Mouse (Mus musculus) frontal cortex, adult (tissue): ENCODE measurements around the gene Tmem51.
A peak's percentile ranks its signal among the peaks of the same experiment; 100 is the strongest.
"Not testable (repeated sequence)": the region's sequence is repeated elsewhere in the genome, so short reads cannot be mapped to it uniquely, and the experiment has no call there.

ENCODE experiments used
- ATAC-seq: cut with Nextera tagmentation; 2 replicates; pipeline ENCODE4 v1.9.2; 2017; ENCODE audit warnings: mild to moderate bottlenecking, moderate library complexity, mixed read lengths; ENCODE audit not compliant: low TSS enrichment

Tmem51 gene

DNA sequence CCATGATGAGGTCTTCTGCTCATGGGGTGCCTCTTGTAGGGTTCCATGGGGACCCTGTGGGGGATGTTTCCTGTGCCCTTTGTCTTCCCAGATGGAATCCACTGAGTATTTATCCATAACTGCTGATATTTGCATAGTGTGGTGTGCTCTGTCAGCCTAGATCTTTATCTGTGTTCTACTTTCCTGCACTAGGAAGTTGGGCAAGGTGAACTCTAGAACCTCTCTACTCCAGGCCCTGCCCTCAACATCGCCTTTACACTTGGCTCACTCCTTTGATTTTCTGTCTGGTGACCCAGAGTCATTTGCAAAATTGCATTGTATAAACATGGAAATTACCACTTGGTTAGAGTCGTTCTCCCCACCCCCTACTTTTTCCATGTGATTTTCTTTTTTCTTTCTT is 59.6 kb downstream of the Tmem51 start:
- no peak for ATAC-seq

DNA sequence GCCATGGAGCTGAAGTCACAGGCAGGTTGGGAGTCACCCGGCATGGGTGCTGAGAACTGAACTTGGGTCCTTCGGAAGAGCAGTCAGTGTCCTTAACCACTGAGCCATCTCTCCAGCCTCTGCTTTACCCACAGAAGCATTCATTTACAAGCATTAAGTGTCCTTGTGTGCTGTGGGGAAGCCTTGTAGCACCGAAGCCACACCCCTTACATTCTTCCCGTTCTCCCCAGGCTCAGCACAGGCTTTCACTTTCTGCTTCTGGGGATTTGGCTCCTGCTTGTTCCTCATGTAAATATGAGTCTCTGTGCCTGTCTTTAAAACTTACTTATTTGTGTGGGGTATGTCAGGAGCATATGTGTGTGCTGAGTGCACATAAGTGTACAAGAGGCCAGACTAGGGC is 60.9 kb downstream of the Tmem51 start:
- ATAC-seq, result no peak

DNA sequence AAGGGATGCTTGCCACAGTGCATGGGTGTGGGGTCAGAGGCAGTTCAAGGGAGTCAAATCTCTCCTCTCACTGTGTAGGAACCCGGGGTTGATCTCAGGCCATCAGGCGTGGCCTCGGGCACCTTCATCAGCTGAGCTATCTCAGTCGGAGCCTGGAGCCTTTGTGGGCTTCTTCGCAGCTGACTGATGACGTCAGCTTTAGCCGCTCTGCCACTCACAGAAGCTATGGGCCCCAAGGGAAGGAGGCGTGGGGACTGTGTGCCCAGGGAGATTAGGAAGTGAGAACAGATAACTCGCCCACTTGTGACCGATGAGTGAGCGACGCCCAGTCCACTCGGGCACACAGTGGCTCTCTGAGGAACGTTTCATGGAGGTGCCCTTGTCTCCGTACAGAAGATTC is 66.4 kb downstream of the Tmem51 start:
- ATAC-seq, result no peak

DNA sequence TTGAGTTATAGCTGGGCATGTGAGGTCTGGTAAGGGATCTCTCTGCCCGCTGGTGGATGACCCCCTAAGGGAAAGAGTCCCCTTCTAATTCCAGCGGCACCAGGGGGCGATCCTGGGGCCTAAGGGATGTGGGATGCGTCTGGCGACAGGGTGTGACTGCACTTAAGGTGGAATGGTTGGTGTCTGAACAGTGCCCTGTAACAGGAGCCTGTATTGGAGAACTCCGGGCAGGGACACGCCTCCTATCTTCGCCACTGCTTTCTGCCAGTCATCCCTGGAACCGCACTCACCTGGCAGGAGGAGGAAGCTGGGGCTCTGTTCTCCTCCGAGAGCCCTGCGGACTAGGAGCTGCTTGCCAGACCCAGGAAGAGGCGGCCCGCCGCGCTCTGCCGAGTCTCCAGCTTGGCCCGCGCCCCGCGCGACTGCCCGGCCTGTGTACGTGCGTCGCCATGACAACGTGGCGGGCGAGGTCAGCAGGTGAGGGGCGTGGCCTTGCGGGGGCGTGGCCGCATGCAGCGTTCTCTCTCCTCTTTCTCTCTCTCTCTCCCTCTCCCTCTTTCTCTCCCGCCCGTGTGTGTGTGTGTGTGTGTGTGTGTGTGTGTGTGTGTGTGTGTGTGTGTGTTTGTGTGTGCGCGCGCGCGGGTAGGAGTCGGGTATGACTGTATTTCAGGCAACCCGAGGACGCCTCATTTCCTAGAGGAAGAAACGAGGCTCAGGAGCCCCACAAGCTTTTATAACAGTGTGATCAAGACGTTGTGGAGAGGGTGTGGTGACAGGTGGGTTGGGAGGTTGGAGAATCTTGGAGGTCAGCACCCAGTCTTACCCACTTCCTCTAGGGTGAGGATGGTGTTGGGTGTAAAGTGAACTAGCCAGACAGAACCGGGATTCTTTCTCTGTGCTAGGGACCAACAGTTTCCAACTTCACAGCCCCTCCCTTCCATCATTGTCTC is 69.2 kb downstream of the Tmem51 start, which contains the start of gene Fhad1:
TSS of gene Fhad1 (minus strand) at position 424 of the 950 bp plus-strand sequence.
- peak; percentile 50; the same call in 1 of the 2 replicates for ATAC-seq

DNA sequence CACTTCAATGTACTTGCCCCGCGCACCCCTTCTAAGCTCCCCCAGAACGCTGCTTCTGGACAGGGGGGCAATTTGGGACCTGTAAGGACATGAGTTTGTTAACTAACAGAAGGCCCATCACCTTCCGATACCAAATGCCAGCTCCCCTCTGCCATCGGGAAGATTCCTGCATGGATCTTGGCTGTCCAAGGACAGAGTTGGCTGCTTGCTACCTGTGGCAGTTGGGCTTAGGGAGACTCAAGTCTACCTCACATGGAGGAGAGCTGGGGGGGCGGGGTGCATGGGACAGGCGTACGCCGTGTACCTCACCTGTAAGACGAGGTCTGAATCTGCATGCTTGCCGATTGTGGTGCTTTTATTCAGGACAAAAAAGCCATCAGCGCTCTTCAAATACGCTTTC is 72.9 kb downstream of the Tmem51 start:
- no peak for ATAC-seq

DNA sequence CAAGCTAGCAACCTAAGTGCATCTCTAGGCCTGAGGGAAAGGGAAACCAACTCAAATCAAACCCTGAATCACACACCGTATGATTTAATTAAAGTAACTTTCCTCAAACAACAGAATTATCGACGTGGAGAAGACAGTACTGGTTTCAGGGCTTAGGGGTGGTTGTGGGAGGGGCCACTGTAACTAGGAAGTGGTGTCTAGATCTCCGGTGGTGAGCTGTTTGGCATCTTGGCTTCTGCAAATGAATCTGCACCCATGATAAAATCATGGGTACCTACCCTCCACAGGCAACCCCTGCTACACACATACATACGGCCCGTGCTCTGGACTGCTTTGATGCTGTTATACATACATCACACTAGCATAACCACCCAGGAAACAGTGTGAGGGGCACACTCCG is 73.7 kb downstream of the Tmem51 start:
- ATAC-seq, result no peak

DNA sequence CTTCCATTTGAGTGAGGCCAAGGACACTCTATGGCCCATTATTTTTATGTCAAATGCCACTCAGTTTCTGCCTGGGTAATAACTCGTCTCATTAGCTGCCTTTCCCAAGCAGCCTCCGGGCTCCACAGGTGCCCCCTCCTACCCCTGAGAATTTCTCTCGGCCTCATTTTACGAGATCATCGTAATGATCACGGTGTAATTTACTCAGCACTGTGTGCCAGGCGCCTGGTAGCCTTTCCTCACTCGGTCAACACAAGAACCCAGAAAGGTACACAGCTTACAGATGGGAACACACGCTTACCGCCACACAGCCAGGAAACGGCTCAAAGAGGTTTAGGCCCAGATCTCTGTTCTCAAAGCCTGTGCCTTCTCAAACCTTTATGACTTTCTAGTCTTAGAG is 75.9 kb downstream of the Tmem51 start:
- no peak for ATAC-seq

DNA sequence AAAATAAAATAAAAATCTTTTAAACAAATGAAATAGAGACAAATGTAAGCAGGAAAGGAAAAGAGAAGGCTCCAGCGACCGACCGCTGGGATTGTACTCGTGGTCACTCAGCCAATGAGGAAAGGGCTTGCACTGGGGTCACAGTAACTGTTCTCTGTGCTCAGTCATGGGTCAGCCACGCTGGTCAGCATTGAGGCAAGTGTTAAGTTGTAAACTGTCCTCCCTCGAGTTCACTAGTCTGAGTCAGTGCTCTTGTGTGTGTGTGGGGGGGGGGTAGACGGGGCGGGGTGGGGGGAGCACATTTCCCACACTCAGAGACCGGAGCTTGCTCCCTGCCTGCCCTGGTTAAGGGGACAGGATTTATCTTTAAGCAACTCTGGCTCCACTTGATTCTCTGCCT is 83.5 kb downstream of the Tmem51 start:
- no peak for ATAC-seq

DNA sequence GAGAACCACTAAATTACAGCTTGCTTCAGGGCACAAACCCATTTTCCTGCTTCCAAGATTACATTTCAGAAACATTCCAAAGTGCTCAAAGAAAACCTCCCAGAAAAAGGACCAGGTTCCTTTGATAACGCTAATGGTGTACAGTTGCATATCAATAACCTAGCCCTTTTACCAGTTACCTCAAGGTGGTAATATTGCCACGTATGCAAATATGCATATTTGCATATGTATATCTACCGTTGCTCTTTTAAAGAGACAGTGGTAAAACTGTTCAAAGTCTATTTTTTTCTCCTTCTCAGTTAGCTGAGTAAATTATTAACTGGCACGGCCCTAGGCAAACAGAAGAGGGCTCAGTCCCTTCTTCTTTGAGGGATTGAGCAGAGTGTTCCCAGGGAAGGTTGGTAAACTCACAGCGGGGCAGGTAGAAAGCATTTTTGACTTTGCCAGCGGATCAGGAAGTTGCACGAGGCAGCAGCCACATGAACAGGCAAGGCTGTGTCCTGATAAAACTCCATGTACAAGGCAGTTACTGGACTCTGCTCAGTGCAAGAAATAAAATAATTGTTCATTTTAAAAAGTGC is 84.5 kb downstream of the Tmem51 start:
- no peak for ATAC-seq

DNA sequence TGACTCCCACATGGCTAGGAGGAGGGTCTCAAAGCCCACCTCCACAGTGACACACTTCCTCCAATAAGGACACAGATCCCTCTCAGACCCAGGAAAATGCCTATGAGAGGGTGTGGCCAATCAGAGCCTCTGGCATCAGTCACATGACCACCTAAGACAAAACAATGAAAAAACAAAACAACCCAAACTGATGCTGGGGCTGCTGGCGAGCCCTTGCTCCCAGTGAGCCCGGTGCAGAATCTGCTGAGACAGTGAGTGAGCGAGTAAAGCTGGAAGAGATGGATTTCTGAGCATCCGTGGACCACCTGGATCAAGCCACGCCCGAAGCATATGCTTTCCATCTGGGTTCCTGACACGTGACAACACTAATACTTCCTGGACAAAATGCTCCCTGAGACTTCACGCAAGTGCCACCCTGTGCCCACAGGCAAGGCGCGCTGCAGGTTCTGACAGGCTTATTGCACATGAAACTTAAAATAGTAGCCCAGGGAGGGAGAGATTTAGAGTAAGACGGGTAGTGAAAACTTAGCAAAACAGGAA is 85.8 kb downstream of the Tmem51 start:
- no peak for ATAC-seq

DNA sequence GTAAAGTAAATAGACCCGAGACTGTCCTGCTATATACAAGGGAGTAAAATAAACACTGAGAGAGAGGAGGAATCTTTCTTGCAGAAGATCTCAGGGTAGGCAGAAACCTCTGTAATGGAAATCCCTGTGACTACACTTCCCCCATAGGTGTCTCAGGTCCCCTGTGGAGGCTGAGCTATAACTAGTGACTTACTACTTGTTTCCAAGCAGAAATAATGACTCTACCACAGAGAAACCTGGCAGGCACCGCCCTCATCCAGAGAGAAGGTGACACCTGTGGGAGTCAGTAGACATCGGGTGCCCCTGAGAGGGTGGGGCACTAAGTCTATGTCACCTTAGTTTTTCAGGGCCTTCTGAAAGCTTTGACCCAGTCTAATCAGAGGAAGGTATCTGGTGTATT is 87.2 kb downstream of the Tmem51 start:
- no peak for ATAC-seq

DNA sequence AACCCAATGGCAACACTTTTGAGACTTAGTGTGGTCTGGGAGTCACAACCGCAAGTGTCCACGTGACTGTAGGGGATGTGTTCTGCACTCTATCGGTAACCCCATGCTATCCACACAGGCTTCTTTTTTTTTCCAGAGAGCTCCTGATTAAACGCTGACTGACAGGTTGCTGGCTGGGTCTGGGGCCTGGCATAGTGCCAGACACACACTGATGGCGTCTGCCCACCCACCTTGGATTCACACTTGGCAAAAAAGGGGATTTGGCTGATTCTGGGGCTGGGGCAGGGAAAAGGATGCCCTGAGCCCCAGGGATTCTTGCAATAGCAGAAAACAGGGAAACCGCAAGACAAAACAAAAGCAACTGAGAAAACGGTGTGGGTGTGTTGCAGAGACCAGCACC is 88.0 kb downstream of the Tmem51 start:
- ATAC-seq, result no peak

DNA sequence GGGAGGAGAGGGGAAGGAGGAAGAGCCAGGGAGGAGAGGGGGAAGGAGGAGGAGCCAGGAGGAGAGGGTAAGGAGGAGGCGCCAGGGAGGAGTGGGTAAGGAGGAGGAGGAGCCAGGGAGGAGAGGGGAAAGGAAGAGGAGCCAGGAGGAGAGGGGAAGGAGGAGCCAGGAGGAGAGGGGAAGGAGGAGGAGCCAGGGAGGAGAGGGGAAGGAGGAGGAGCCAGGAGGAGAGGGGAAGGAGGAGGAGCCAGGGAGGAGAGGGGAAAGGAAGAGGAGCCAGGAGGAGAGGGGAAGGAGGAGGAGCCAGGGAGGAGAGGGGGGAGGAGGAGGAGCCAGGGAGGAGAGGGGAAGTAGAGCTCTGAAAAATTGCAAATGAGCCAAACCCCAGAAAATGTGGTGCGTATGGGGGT is 90.0 kb downstream of the Tmem51 start:
- ATAC-seq, result not testable (repeated sequence)

DNA sequence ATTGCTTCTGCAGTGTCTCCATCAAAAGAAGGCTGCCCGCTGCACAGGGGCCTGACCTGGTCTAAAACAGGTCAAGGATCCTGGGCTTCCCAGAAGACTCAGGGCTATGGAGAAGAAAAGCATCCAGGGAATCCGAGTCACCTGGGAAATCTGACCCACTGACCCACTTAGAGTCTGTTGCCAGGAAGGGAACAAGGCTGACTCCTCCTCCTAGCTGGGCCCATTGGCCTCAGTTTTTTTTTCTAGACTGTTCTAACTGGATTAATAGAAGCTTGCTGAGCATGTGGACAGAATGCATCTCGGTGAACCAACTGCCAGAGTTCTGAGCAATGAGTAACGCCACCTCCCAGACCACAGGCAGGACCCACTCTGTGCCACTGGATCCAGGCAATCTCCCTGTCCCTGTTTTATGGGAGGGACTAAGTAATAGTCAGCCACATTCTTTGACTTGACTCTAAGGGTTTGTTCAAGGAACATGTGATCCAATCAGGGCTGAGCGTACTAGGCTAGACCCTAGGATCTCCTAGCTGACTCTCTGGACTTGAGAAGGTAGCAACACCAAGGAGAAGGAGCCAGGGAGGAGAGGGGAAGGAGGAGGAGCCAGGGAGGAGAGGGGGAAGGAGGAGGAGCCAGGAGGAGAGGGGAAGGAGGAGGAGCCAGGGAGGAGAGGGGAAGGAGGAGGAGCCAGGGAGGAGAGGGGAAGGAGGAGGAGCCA is 90.6 kb downstream of the Tmem51 start:
- no peak for ATAC-seq

DNA sequence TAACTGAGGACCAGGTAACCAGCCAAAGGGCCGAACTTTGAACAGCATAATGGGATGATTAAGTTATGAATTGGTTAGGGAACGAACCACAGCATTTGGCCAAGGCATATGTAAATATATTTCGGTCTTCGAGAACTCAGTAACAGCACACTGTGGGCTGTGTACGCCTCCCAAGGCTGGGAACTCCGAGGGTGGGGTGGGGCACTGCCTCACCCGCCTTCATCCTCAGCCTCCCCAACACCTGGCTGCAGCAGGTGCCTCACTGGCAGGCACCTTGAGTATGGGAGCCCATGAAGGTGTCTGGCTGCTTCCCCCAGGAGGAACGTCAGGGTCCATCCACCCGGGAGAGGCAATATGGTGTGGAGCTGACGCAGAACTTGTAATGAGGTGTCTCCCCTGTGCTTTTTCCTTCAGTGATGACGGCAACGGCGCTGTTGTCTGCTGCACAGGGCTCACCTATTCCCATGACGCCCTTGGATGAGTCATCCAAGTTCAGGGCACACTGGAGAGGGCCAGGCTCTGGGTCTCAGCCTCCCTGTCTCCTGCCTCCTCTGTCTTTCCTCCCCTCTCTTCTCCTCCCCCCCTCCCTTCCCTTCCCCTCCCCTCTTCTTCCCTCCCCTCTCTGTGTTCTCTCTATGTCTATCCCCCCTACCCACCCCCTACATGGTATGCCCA is 91.4 kb downstream of the Tmem51 start:
- no peak for ATAC-seq

DNA sequence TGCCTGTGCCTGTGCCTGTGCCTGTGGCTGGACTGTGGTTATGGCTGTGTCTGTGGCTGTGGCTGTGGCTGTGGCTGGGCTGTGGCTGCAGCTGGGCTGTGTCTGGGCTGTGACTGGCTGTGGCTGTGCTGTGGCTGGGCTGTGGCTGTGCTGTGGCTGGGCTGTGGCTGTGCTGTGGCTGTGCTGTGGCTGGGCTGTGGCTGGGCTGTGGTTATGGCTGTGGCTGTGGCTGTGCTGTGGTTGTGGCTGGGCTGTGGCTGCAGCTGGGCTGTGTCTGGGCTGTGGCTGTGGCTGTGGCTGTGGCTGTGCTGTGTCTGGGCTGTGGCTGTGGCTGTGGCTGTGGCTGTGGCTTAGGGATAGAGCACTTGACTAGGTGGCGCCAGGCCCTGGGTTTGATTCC is 95.9 kb downstream of the Tmem51 start:
- no peak for ATAC-seq

DNA sequence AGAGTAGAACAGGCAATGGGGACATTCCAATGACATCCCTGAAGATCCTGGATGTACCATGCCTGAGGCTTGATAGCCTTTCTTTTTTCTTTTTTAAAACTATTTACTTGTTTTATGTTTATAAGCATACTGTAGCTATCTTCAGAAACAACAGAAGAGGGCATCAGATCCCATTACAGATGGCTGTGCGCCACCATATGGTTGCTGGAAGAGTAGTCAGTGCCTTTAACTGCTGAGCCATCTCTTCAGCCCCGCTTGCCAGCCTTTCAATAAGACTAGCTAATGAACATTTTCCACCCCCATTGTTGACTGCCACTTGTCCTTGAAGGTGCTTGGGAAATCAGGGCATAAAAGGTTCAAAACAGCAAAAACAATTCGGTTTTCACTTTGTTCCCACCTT is 100.4 kb downstream of the Tmem51 start:
- no peak for ATAC-seq

DNA sequence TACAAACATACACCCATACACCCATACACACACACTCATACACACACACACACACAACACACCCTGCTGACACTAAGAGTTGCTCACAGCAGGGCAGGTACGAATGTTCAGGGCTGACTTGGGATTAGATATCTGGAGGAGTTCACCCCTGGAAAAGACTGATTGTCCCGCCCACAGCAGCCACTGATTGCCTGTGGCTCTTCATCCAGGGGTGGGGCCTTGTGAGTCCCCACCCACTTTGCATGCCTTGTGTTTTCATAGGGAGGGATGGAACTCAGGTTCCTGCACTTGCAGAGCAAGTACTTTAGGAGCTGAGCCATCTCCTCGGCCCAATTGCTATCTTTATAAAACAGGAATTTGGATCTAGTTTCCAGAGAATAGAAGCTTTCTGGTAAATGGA is 102.6 kb downstream of the Tmem51 start:
- ATAC-seq, result no peak
